Mouse (Mus musculus): Measurements from ENCODE around the gene Gstm6.
A peak's percentile ranks its signal among the peaks of the same experiment; 100 is the strongest.

Gene Gstm6

GRCm38 (mm10) chr3:107941261-107941660 is 2.3 kb downstream of the Gstm6 start:
- DNase-seq (ENCODE audit: low read depth, low spot score): no peak

- no peak for DNase-seq (ENCODE audit: low read depth, low spot score)
These were observed 3.0 kb downstream of the Gstm6 start for GRCm38 (mm10) chr3:107940524-107940923.

- no peak for DNase-seq (ENCODE audit: low read depth, low spot score)
These were observed 3.7 kb downstream of the Gstm6 start for GRCm38 (mm10) chr3:107939830-107940229.

- DNase-seq (ENCODE audit: low read depth, low spot score): peak; percentile 69
These were observed 4.1 kb downstream of the Gstm6 start for GRCm38 (mm10) chr3:107939403-107939802.

GRCm38 (mm10) chr3:107935888-107936287 is 7.7 kb downstream of the Gstm6 start:
- DNase-seq (ENCODE audit: low read depth, low spot score): no peak

GRCm38 (mm10) chr3:107935268-107935667 is 8.3 kb downstream of the Gstm6 start:
- DNase-seq (ENCODE audit: low read depth, low spot score): no peak

- DNase-seq (ENCODE audit: low read depth, low spot score): no peak
These were observed 11.4 kb downstream of the Gstm6 start for GRCm38 (mm10) chr3:107932128-107932527.

- DNase-seq (ENCODE audit: low read depth, low spot score): peak; percentile 99
These were observed 11.9 kb downstream of the Gstm6 start, which contains the start of gene Gstm7 for GRCm38 (mm10) chr3:107931670-107932069. Gene Gstm7, minus strand, starts transcription at chr3:107931817.

- DNase-seq (ENCODE audit: low read depth, low spot score): no peak
These were observed 12.4 kb downstream of the Gstm6 start for GRCm38 (mm10) chr3:107931134-107931533.

- no peak for DNase-seq (ENCODE audit: low read depth, low spot score)
These were observed 13.8 kb downstream of the Gstm6 start for GRCm38 (mm10) chr3:107929731-107930130.

GRCm38 (mm10) chr3:107929243-107929642 is 14.3 kb downstream of the Gstm6 start:
- DNase-seq (ENCODE audit: low read depth, low spot score): no peak

GRCm38 (mm10) chr3:107928691-107929090 is 14.9 kb downstream of the Gstm6 start:
- DNase-seq (ENCODE audit: low read depth, low spot score): no peak

GRCm38 (mm10) chr3:107927841-107928240 is 15.7 kb downstream of the Gstm6 start:
- no peak for DNase-seq (ENCODE audit: low read depth, low spot score)

GRCm38 (mm10) chr3:107925335-107925734 is 18.2 kb downstream of the Gstm6 start:
- no peak for DNase-seq (ENCODE audit: low read depth, low spot score)

- no peak for DNase-seq (ENCODE audit: low read depth, low spot score)
These were observed 23.2 kb downstream of the Gstm6 start for GRCm38 (mm10) chr3:107920348-107920747.

GRCm38 (mm10) chr3:107917783-107918408 is 25.7 kb downstream of the Gstm6 start:
- DNase-seq (ENCODE audit: low read depth, low spot score): peak; percentile 78

GRCm38 (mm10) chr3:107917097-107917496 is 26.5 kb downstream of the Gstm6 start:
- DNase-seq (ENCODE audit: low read depth, low spot score): peak; percentile 73

- no peak for DNase-seq (ENCODE audit: low read depth, low spot score)
These were observed 26.9 kb downstream of the Gstm6 start for GRCm38 (mm10) chr3:107916674-107917073.

- no peak for DNase-seq (ENCODE audit: low read depth, low spot score)
These were observed 37.6 kb downstream of the Gstm6 start for GRCm38 (mm10) chr3:107905942-107906341.

GRCm38 (mm10) chr3:107900955-107901673 is 42.4 kb downstream of the Gstm6 start:
- no peak for DNase-seq (ENCODE audit: low read depth, low spot score)

GRCm38 (mm10) chr3:107898691-107899090 is 44.9 kb downstream of the Gstm6 start:
- DNase-seq (ENCODE audit: low read depth, low spot score): no peak

- peak; percentile 51 for DNase-seq (ENCODE audit: low read depth, low spot score)
These were observed 47.6 kb downstream of the Gstm6 start, which contains the start of gene Gstm5 for GRCm38 (mm10) chr3:107895720-107896569. Gene Gstm5, plus strand, starts transcription at chr3:107895821.

All from R1 (cell line).